Mouse (Mus musculus) limb, embryonic 11.5 days (tissue): Measurements from ENCODE around the gene Ypel2. TPM values are rescaled to one million over a fixed set of nuclear protein-coding genes. Genes with fewer than 3 reads are reported as not detected.
"Not testable (repeated sequence)": the region's sequence is repeated elsewhere in the genome, so short reads cannot be mapped to it uniquely, and the experiment has no call there.

ENCODE experiments used
- ATAC-seq: fragments of 200-750 bp; cut with Nextera tagmentation; 2 replicates; pipeline ENCODE4 v1.8.0; 2017; ENCODE audit warnings: low read depth; ENCODE audit not compliant: insufficient number of reproducible peaks, low FRiP score, low TSS enrichment
- DNase-seq: peaks from one replicate; pipeline ENCODE4 v3.0.0-alpha.2; 2015; ENCODE audit warnings: low spot score
- H3K27ac ChIP-seq: fragments of 300-500 bp; sonication (generic); replicated peaks from 2 replicates; pipeline ENCODE4 v1.5.1; 2014; ENCODE audit warnings: low read depth, mild to moderate bottlenecking, low read length
- H3K27me3 ChIP-seq: fragments of 300-500 bp; sonication (generic); 2 replicates; pipeline ENCODE4 v1.6.1; 2014; ENCODE audit warnings: mild to moderate bottlenecking, low read length, mixed read lengths; ENCODE audit not compliant: control insufficient read depth, insufficient read depth
- H3K36me3 ChIP-seq: fragments of 300-500 bp; sonication (generic); 2 replicates; pipeline ENCODE4 v1.6.1; 2014; ENCODE audit warnings: mild to moderate bottlenecking, low read length, moderate library complexity, mixed read lengths; ENCODE audit not compliant: control insufficient read depth, insufficient read depth
- H3K4me1 ChIP-seq: fragments of 300-500 bp; sonication (generic); 2 replicates; pipeline ENCODE4 v1.6.1; 2014; ENCODE audit warnings: low read length, mixed read lengths; ENCODE audit not compliant: control insufficient read depth, insufficient read depth
- H3K4me2 ChIP-seq: fragments of 300-500 bp; sonication (generic); 2 replicates; pipeline ENCODE4 v1.6.1; 2014; ENCODE audit warnings: low read depth, mild to moderate bottlenecking, moderate library complexity; ENCODE audit not compliant: severe bottlenecking
- H3K4me3 ChIP-seq: fragments of 300-500 bp; sonication (generic); 2 replicates; pipeline ENCODE4 v1.5.1; 2014; ENCODE audit warnings: low read depth, low read length
- H3K9ac ChIP-seq: fragments of 300-500 bp; sonication (generic); 2 replicates; pipeline ENCODE4 v1.6.1; 2014; ENCODE audit warnings: mild to moderate bottlenecking, low read length
- H3K9me3 ChIP-seq: fragments of 300-500 bp; sonication (generic); 2 replicates; pipeline ENCODE4 v1.6.1; 2016; ENCODE audit warnings: low read length; ENCODE audit not compliant: control insufficient read depth
- WGBS: fragments of 180-500 bp; shearing (Covaris S2); extraction: QIAGEN DNeasy Blood & Tissue Kit; methylation state at CpG from one replicate; pipeline ENCODE4 v1.1.7; 2014; 5-methylcytosine and 5-hydroxymethylcytosine counted together
- polyA plus RNA-seq: library from polyadenylated mRNA; unstranded; fragments of >200 nt; fragmentation: Nextera tagmentation; extraction: Ambion mirVana; gene quantifications from 2 replicates; pipeline ENCODE4 v1.2.1, GENCODE M21; 2014

The Ypel2 gene
- polyA plus RNA-seq, result 7.0 and 7.2 TPM in 2 replicates

GRCm38 (mm10) chr11:86993041-86994037 lies at the start of gene Ypel2:
TSS of gene Ypel2 (minus strand) at chr11:86993707.
- H3K36me3 ChIP-seq, result no peaks in the 10 kb centered on the region
- no peaks in the 10 kb centered on the region for H3K27me3 ChIP-seq
- DNase-seq, result peak; percentile 95
- H3K4me3 ChIP-seq, result peak within 1 kb of the TSS; percentile 96
- peak within 1 kb of the TSS; percentile 76 for H3K9ac ChIP-seq
- under 1% methylated on average over 95 of the region's 96 CpGs for WGBS
- H3K4me1 ChIP-seq, result peaks cover 6% of the 10 kb centered on the region
- no peaks in the 10 kb centered on the region for H3K9me3 ChIP-seq
- H3K27ac ChIP-seq, result peak within 1 kb of the TSS; percentile 88
- ATAC-seq, result peak; percentile 99
- H3K4me2 ChIP-seq, result peak within 1 kb of the TSS; percentile 50

GRCm38 (mm10) chr11:87043052-87043451 lies 49.5 kb upstream of the Ypel2 start:
- Histone ChIP-seq H3K27ac (no peak overlapping the region), H3K4me1 (no peaks in the 10 kb centered on the region), H3K9ac (no peak overlapping the region), H3K27me3 (no peaks in the 10 kb centered on the region), H3K9me3 (no peaks in the 10 kb centered on the region), H3K4me2 (no peak overlapping the region), H3K36me3 (no peaks in the 10 kb centered on the region), H3K4me3 (no peak overlapping the region)
- DNase-seq (no peak), ATAC-seq (no peak)
- 76% methylated on average over 3 of the region's 3 CpGs for WGBS

- no peaks in the 10 kb centered on the region for H3K27me3 ChIP-seq
- H3K4me2 ChIP-seq, result no peak overlapping the region
- no peaks in the 10 kb centered on the region for H3K36me3 ChIP-seq
- no peaks in the 10 kb centered on the region; the same call in 1 of the 2 replicates for H3K9me3 ChIP-seq
- H3K27ac ChIP-seq, result no peak overlapping the region
- WGBS, result 73% methylated on average over 9 of the region's 9 CpGs
- no peak overlapping the region for H3K9ac ChIP-seq
- no peak overlapping the region for H3K4me3 ChIP-seq
- H3K4me1 ChIP-seq, result no peaks in the 10 kb centered on the region
- DNase-seq (no peak), ATAC-seq (no peak)
These were observed 45.9 kb upstream of the Ypel2 start for GRCm38 (mm10) chr11:87039307-87039963.

- Histone ChIP-seq H3K36me3 (no peaks in the 10 kb centered on the region), H3K4me1 (no peaks in the 10 kb centered on the region), H3K4me3 (no peak overlapping the region), H3K27ac (no peak overlapping the region), H3K9me3 (no peaks in the 10 kb centered on the region; the same call in 1 of the 2 replicates), H3K4me2 (no peak overlapping the region), H3K9ac (no peak overlapping the region), H3K27me3 (no peaks in the 10 kb centered on the region)
- ATAC-seq, result no peak
- no peak for DNase-seq
- WGBS, result 69% methylated on average over 4 of the region's 4 CpGs
These were observed 42.7 kb upstream of the Ypel2 start for GRCm38 (mm10) chr11:87036180-87036579.

- no peaks in the 10 kb centered on the region for H3K36me3 ChIP-seq
- H3K27ac ChIP-seq, result no peak overlapping the region
- no peaks in the 10 kb centered on the region for H3K9me3 ChIP-seq
- H3K4me2 ChIP-seq, result no peak overlapping the region
- no peak overlapping the region for H3K9ac ChIP-seq
- WGBS, result 90% methylated on average over 3 of the region's 3 CpGs
- DNase-seq (no peak), ATAC-seq (no peak)
- no peaks in the 10 kb centered on the region for H3K27me3 ChIP-seq
- no peak overlapping the region for H3K4me3 ChIP-seq
- no peaks in the 10 kb centered on the region for H3K4me1 ChIP-seq
These were observed 34.7 kb upstream of the Ypel2 start for GRCm38 (mm10) chr11:87028212-87028611.

- Histone ChIP-seq H3K27me3 (no peaks in the 10 kb centered on the region), H3K36me3 (no peaks in the 10 kb centered on the region), H3K4me1 (no peaks in the 10 kb centered on the region), H3K9ac (no peak overlapping the region), H3K9me3 (no peaks in the 10 kb centered on the region), H3K27ac (no peak overlapping the region), H3K4me3 (no peak overlapping the region), H3K4me2 (no peak overlapping the region)
- WGBS, result 82% methylated on average over 9 of the region's 9 CpGs
- DNase-seq (no peak), ATAC-seq (no peak)
These were observed 32.8 kb upstream of the Ypel2 start for GRCm38 (mm10) chr11:87026096-87026875.

- Histone ChIP-seq H3K4me1 (no peaks in the 10 kb centered on the region), H3K27me3 (no peaks in the 10 kb centered on the region), H3K9me3 (no peaks in the 10 kb centered on the region), H3K36me3 (no peaks in the 10 kb centered on the region), H3K4me2 (no peak overlapping the region), H3K9ac (no peak overlapping the region), H3K4me3 (no peak overlapping the region), H3K27ac (no peak overlapping the region)
- 80% methylated on average over 3 of the region's 3 CpGs for WGBS
- no peak for ATAC-seq
- DNase-seq, result no peak
These were observed 31.8 kb upstream of the Ypel2 start for GRCm38 (mm10) chr11:87025351-87025750.

- not testable (repeated sequence) for H3K4me3 ChIP-seq, H3K27ac ChIP-seq, H3K4me1 ChIP-seq, H3K9me3 ChIP-seq, H3K4me2 ChIP-seq, ATAC-seq, H3K9ac ChIP-seq, H3K36me3 ChIP-seq, H3K27me3 ChIP-seq, DNase-seq
- 61% methylated on average over 8 of the region's 8 CpGs for whole genome bisulfite sequencing
These were observed 29.7 kb upstream of the Ypel2 start for GRCm38 (mm10) chr11:87023240-87023639.
